Mouse (Mus musculus) forebrain, embryonic 14.5 days (tissue): ENCODE data around the gene Atf6b. TPM values are rescaled to one million over a fixed set of nuclear protein-coding genes. Genes with fewer than 3 reads are reported as not detected.
A peak's percentile ranks its signal among the peaks of the same experiment; 100 is the strongest.

ENCODE experiments used
- ATAC-seq: fragments of 200-750 bp; cut with Nextera tagmentation; 2 replicates; pipeline ENCODE4 v1.8.0; 2017; ENCODE audit warnings: mild to moderate bottlenecking, moderate library complexity
- DNase-seq: peaks from one replicate; pipeline ENCODE4 v3.0.0-alpha.2; 2015; ENCODE audit warnings: low spot score
- H3K27ac ChIP-seq: fragments of 300-500 bp; sonication (generic); 2 replicates; pipeline ENCODE4 v1.5.1; 2014; ENCODE audit warnings: low read depth, mild to moderate bottlenecking, control low read depth, low read length, moderate library complexity
- H3K27me3 ChIP-seq: fragments of 300-500 bp; sonication (generic); replicated peaks from 2 replicates; pipeline ENCODE4 v1.6.1; 2014; ENCODE audit warnings: low read length, control low read depth, mixed read lengths; ENCODE audit not compliant: control insufficient read depth, insufficient read depth
- H3K36me3 ChIP-seq: fragments of 300-500 bp; sonication (generic); 2 replicates; pipeline ENCODE4 v1.6.1; 2014; ENCODE audit warnings: low read length, control low read depth; ENCODE audit not compliant: control insufficient read depth, insufficient read depth
- H3K4me1 ChIP-seq: fragments of 300-500 bp; sonication (generic); 2 replicates; pipeline ENCODE4 v1.6.1; 2014; ENCODE audit warnings: antibody characterized with exemption, low read length, control low read depth; ENCODE audit not compliant: control insufficient read depth, insufficient read depth
- H3K4me2 ChIP-seq: fragments of 300-500 bp; sonication (generic); 2 replicates; pipeline ENCODE4 v1.6.1; 2014; ENCODE audit warnings: mild to moderate bottlenecking, control low read depth, low read length
- H3K4me3 ChIP-seq: fragments of 300-500 bp; sonication (generic); 2 replicates; pipeline ENCODE4 v1.5.1; 2014; ENCODE audit warnings: low read depth, low read length, control low read depth
- H3K9ac ChIP-seq: fragments of 300-500 bp; sonication (generic); 2 replicates; pipeline ENCODE4 v1.6.1; 2014; ENCODE audit warnings: mild to moderate bottlenecking, low read length, control low read depth, moderate library complexity
- H3K9me3 ChIP-seq: fragments of 300-500 bp; sonication (generic); replicated peaks from 2 replicates; pipeline ENCODE4 v1.6.1; 2016; ENCODE audit warnings: low read length, control low read depth, mixed read lengths; ENCODE audit not compliant: control insufficient read depth
- WGBS: fragments of 180-500 bp; shearing (Covaris S2); extraction: QIAGEN DNeasy Blood & Tissue Kit; methylation state at CpG from one replicate; pipeline ENCODE4 v1.1.7; 2014; 5-methylcytosine and 5-hydroxymethylcytosine counted together
- polyA plus RNA-seq: library from polyadenylated mRNA; unstranded; fragments of >200 nt; fragmentation: Nextera tagmentation; extraction: Ambion mirVana; gene quantifications from 2 replicates; pipeline ENCODE4 v1.2.1, GENCODE M21; 2014

Gene Atf6b
- polyA plus RNA-seq, 1 experiment from 2014 or later: 75.0 TPM

- no peak overlapping the region for H3K27ac ChIP-seq
- no peaks in the 10 kb centered on the region for H3K9me3 ChIP-seq
- no peaks in the 10 kb centered on the region; the same call in 1 of the 2 replicates for H3K4me1 ChIP-seq
- H3K9ac ChIP-seq: no peak overlapping the region
- WGBS: 32% methylated on average over 1 of the region's 1 CpGs
- peaks cover 19% of the 10 kb centered on the region; the same call in 1 of the 2 replicates for H3K27me3 ChIP-seq
- no peak overlapping the region for H3K4me2 ChIP-seq
- ATAC-seq (no peak), DNase-seq (no peak)
- no peaks in the 10 kb centered on the region for H3K36me3 ChIP-seq
- no peak overlapping the region for H3K4me3 ChIP-seq
Observed at GRCm38 (mm10) chr17:34663558-34663957, 16.6 kb downstream of the Atf6b start.

- Histone ChIP-seq H3K4me1 (no peaks in the 10 kb centered on the region; the same call in 1 of the 2 replicates), H3K27me3 (peaks cover 14% of the 10 kb centered on the region; the same call in 1 of the 2 replicates), H3K36me3 (no peaks in the 10 kb centered on the region), H3K4me3 (no peak overlapping the region), H3K9ac (no peak overlapping the region), H3K27ac (no peak overlapping the region), H3K4me2 (no peak overlapping the region), H3K9me3 (no peaks in the 10 kb centered on the region)
- DNase-seq: no peak
- ATAC-seq: no peak
- 81% methylated on average over 7 of the region's 7 CpGs for WGBS
Observed at GRCm38 (mm10) chr17:34664472-34664871, 17.5 kb downstream of the Atf6b start.

- peaks cover 42% of the 10 kb centered on the region for H3K27me3 ChIP-seq
- H3K36me3 ChIP-seq: no peaks in the 10 kb centered on the region
- H3K9me3 ChIP-seq: no peaks in the 10 kb centered on the region
- peak within 1 kb of the TSS; percentile 45 for H3K9ac ChIP-seq
- DNase-seq (no peak), ATAC-seq (no peak)
- no peak within 1 kb of the TSS for H3K27ac ChIP-seq
- 0 out of 2 replicates have a peak, but pooled peaks cover 2% of the 10 kb centered on the region for H3K4me1 ChIP-seq
- H3K4me2 ChIP-seq: peak within 1 kb of the TSS; percentile 54
- H3K4me3 ChIP-seq: peak within 1 kb of the TSS; percentile 28
- 67% methylated on average over 7 of the region's 7 CpGs for WGBS
Observed at GRCm38 (mm10) chr17:34670235-34670634, 23.3 kb downstream of the Atf6b start, which contains the start of gene Tnxb. Tnxb (plus strand) TSS chr17:34670535.

GRCm38 (mm10) chr17:34671151-34672066, 24.5 kb downstream of the Atf6b start:
- DNase-seq (no peak), ATAC-seq (peak; percentile 42; the same call in 1 of the 2 replicates)
- Histone ChIP-seq H3K9me3 (no peaks in the 10 kb centered on the region), H3K27me3 (peaks cover 42% of the 10 kb centered on the region), H3K4me2 (peak overlapping the region; percentile 54), H3K4me1 (0 out of 2 replicates have a peak, but pooled peaks cover 2% of the 10 kb centered on the region), H3K4me3 (peak overlapping the region; percentile 28), H3K27ac (no peak overlapping the region), H3K9ac (peak overlapping the region; percentile 45), H3K36me3 (no peaks in the 10 kb centered on the region)
- WGBS: 12% methylated on average over 93 of the region's 93 CpGs

GRCm38 (mm10) chr17:34672246-34672792, 25.4 kb downstream of the Atf6b start:
- Histone ChIP-seq H3K9me3 (no peaks in the 10 kb centered on the region), H3K36me3 (no peaks in the 10 kb centered on the region), H3K27ac (no peak overlapping the region), H3K9ac (peak overlapping the region; percentile 45), H3K4me1 (0 out of 2 replicates have a peak, but pooled peaks cover 2% of the 10 kb centered on the region), H3K4me3 (peak overlapping the region; percentile 28), H3K4me2 (peak overlapping the region; percentile 54), H3K27me3 (peaks cover 42% of the 10 kb centered on the region)
- WGBS: 35% methylated on average over 49 of the region's 49 CpGs
- DNase-seq: no peak
- no peak for ATAC-seq

- peaks cover 42% of the 10 kb centered on the region for H3K27me3 ChIP-seq
- ATAC-seq (no peak), DNase-seq (no peak)
- H3K4me3 ChIP-seq: no peak overlapping the region
- 84% methylated on average over 7 of the region's 7 CpGs for WGBS
- H3K4me1 ChIP-seq: 0 out of 2 replicates have a peak, but pooled peaks cover 2% of the 10 kb centered on the region
- no peaks in the 10 kb centered on the region for H3K9me3 ChIP-seq
- no peak overlapping the region for H3K9ac ChIP-seq
- H3K36me3 ChIP-seq: no peaks in the 10 kb centered on the region
- H3K4me2 ChIP-seq: no peak overlapping the region
- no peak overlapping the region for H3K27ac ChIP-seq
Observed at GRCm38 (mm10) chr17:34673139-34673538, 26.2 kb downstream of the Atf6b start.

- ATAC-seq (no peak), DNase-seq (no peak)
- Histone ChIP-seq H3K4me2 (no peak overlapping the region), H3K4me3 (no peak overlapping the region), H3K27me3 (peaks cover 41% of the 10 kb centered on the region), H3K27ac (no peak overlapping the region), H3K9ac (no peak overlapping the region), H3K36me3 (no peaks in the 10 kb centered on the region), H3K9me3 (no peaks in the 10 kb centered on the region), H3K4me1 (0 out of 2 replicates have a peak, but pooled peaks cover 2% of the 10 kb centered on the region)
- WGBS: 75% methylated on average over 11 of the region's 11 CpGs
Observed at GRCm38 (mm10) chr17:34674524-34675204, 27.7 kb downstream of the Atf6b start.

- Histone ChIP-seq H3K4me1 (0 out of 2 replicates have a peak, but pooled peaks cover 2% of the 10 kb centered on the region), H3K27ac (no peak overlapping the region), H3K9ac (no peak overlapping the region), H3K4me2 (no peak overlapping the region), H3K4me3 (no peak overlapping the region), H3K27me3 (peaks cover 33% of the 10 kb centered on the region), H3K9me3 (no peaks in the 10 kb centered on the region), H3K36me3 (no peaks in the 10 kb centered on the region)
- ATAC-seq (no peak), DNase-seq (no peak)
- WGBS: 77% methylated on average over 13 of the region's 13 CpGs
Observed at GRCm38 (mm10) chr17:34675205-34676092, 28.5 kb downstream of the Atf6b start.
